Mouse (Mus musculus) cerebellum, adult 2 months (tissue): Measurements from ENCODE around the gene Psap. TPM values are rescaled to one million over a fixed set of nuclear protein-coding genes. Genes with fewer than 3 reads are reported as not detected.
"Not testable (repeated sequence)": the region's sequence is repeated elsewhere in the genome, so short reads cannot be mapped to it uniquely, and the experiment has no call there.

Source experiments
- DNase-seq, 2 experiments: peaks; one replicate each; pipeline ENCODE4 v3.0.0; 2021
- H3K27ac ChIP-seq: fragments of 200-500 bp; 2 replicates; pipeline ENCODE4 v1.5.1; 2012; ENCODE audit warnings: low read length, control low read depth, inconsistent platforms; ENCODE audit not compliant: insufficient read depth
- H3K27me3 ChIP-seq: fragments of 200-500 bp; 2 replicates; pipeline ENCODE4 v1.6.1; 2012; ENCODE audit warnings: inconsistent platforms, mild to moderate bottlenecking, low read length, moderate library complexity; ENCODE audit not compliant: control insufficient read depth, insufficient read depth
- H3K4me1 ChIP-seq: fragments of 200-500 bp; 2 replicates; pipeline ENCODE4 v1.6.1; 2011; ENCODE audit warnings: low read length; ENCODE audit not compliant: control insufficient read depth, insufficient read depth
- H3K4me3 ChIP-seq: fragments of 200-500 bp; replicated peaks from 2 replicates; pipeline ENCODE3; 2011; ENCODE audit warnings: mild to moderate bottlenecking, low read depth, low read length, control low read depth; ENCODE audit not compliant: insufficient read depth
- CTCF ChIP-seq: fragments of 200-500 bp; IDR thresholded peaks from 2 replicates; pipeline ENCODE4 v1.5.1; 2011; ENCODE audit warnings: low read depth, mild to moderate bottlenecking, control low read depth, low read length, moderate library complexity, borderline replicate concordance; ENCODE audit not compliant: insufficient read depth
- POLR2A ChIP-seq: fragments of 200-500 bp; IDR thresholded peaks from 2 replicates; pipeline ENCODE4 v1.6.1; 2011; ENCODE audit warnings: low read length, control low read depth, borderline replicate concordance; ENCODE audit not compliant: insufficient read depth
- WGBS: fragments of 180-500 bp; shearing (Covaris S2); methylation state at CpG from one replicate; pipeline ENCODE4 v1.1.7; 2018; 5-methylcytosine and 5-hydroxymethylcytosine counted together
- polyA plus RNA-seq: library from polyadenylated mRNA; depleted of rRNA; stranded (reverse); fragments of >200 nt; gene quantifications from 2 replicates; pipeline ENCODE4 v1.2.3, GENCODE M21; 2012

The Psap gene
- polyA plus RNA-seq, 1 experiment, result 2,061 TPM

DNA sequence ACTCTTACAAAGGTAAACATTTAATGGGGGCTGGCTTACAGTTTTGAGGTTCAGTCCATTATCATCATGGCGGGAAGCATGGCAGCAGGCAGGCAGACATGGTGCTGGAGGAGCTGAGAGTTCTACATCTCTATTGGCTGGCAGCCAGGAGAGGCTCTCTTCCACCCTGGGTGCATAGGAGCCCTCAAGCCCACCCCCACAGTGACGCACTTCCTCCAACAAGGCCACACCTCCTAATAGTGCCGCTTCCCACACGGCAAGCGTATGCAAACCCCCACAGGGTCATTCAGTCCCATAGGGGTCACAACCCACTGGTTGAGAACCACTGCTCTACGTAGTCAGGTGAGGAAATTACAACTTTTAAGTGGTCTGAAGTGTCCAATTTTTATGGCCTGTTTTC is 37.0 kb upstream of the Psap start:
- TF ChIP-seq POLR2A, result no peak
- TF ChIP-seq CTCF, result no peak
- no peak for DNase-seq
- 92% methylated on average over 6 of the region's 6 CpGs for WGBS
- Histone ChIP-seq H3K27me3 (no peaks in the 10 kb centered on the region), H3K27ac (no peak overlapping the region), H3K4me3 (no peak overlapping the region), H3K4me1 (peaks cover 4% of the 10 kb centered on the region; the same call in 1 of the 2 replicates)

DNA sequence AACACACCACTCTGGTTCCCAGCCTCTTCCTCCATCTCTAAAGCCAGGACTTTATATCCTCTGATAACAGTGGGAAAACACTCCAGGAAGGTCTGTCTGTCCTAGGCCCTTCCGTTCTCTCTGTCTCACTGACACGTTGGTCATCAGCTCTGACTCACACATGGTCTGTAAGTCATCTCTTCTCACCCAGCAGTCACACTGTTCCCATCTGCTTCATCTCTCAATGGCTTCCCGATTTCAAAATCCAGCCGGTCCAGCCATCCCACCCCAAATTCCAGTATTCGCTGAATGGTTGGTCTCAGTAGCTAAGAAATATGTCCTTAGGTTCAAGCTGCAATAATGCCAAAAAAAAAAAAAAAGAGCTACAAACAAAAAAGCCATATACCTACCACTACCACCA is 33.5 kb upstream of the Psap start:
- TF ChIP-seq POLR2A (no peak), CTCF (no peak)

DNA sequence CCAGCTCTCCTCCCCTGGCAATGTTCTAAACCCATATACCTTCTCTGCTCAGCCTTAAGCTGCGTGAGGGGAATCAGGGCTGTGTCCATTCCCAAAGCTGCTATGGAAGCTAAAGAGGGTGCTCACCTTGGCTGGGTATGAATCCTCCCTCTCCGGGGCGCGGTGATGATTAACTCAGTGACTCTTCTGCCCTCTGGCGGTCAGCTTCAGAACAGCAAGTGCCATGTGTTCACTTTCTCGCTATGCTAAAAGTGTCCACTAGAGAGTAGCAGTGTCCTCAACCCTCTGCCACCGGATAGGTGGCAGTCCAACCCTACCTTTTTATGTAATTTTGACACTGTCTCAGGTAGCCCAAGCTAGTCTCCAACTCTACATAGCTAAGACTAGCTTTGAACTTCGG is 32.4 kb upstream of the Psap start:
- TF ChIP-seq POLR2A (no peak), CTCF (peak; percentile 100)
- no peaks in the 10 kb centered on the region for H3K27me3 ChIP-seq
- H3K4me1 ChIP-seq, result peaks cover under 1% of the 10 kb centered on the region; the same call in 1 of the 2 replicates
- peak; percentile 86 to 94 for DNase-seq
- 2% methylated on average over 8 of the region's 8 CpGs for WGBS
- no peak overlapping the region for H3K4me3 ChIP-seq
- no peak overlapping the region for H3K27ac ChIP-seq

More for the DNA sequence above, 33.5 kb upstream of the Psap start:
- H3K4me3 ChIP-seq, result no peak overlapping the region
- peaks cover 4% of the 10 kb centered on the region; the same call in 1 of the 2 replicates for H3K4me1 ChIP-seq
- no peaks in the 10 kb centered on the region for H3K27me3 ChIP-seq
- 54% methylated on average over 5 of the region's 5 CpGs for WGBS
- DNase-seq, result no peak
- H3K27ac ChIP-seq, result no peak overlapping the region

DNA sequence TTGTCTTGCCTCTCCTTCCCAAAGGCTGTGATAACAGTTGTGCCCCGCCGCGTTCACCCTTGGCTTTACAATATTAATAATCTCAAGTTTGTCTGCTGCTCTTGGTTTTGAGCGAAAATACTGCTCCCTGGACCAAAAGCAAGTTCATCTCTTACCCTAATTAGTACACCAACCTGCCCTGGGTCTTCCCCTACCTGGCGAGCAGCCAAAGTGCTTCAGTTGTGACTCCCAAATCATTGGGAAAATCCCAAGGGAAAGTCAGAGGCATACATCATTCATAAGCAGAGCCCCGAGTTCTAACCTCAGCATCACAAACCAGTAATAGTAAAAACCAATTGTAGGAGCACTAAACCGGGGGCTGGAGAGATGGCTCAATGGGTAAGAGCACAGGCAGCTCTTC is 31.8 kb upstream of the Psap start:
- peak in 1 of 2 experiments; percentile 20 for DNase-seq
- Histone ChIP-seq H3K27me3 (no peaks in the 10 kb centered on the region), H3K4me1 (no peaks in the 10 kb centered on the region), H3K4me3 (no peak overlapping the region), H3K27ac (no peak overlapping the region)
- TF ChIP-seq CTCF (no peak), POLR2A (no peak)
- WGBS, result 76% methylated on average over 7 of the region's 7 CpGs

DNA sequence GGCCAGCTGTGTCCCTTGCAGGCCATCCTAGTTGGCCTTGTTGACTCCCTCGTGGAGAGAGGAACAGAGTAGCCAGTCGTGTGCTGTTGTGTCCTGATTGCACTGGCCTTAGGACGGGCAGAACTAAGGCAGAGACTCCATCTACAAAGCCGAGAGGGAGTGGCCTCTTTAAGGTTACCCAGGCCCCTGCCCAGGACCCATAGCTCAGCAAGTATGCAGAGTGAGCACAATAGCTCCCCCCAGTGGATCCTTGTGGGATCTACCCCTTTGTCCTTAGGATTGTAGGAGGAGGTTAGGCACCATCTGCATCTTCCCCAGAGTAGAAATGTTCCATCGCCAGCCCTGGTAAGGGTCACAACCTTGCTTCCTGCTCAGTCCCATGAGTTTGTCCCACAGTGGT is 30.9 kb upstream of the Psap start:
- TF ChIP-seq POLR2A (no peak), CTCF (peak; percentile 56; the same call in 1 of the 2 replicates)
- peak; percentile 32 to 51 for DNase-seq
- WGBS, result 51% methylated on average over 5 of the region's 5 CpGs
- H3K4me1 ChIP-seq, result no peaks in the 10 kb centered on the region
- H3K4me3 ChIP-seq, result no peak overlapping the region
- no peak overlapping the region for H3K27ac ChIP-seq
- H3K27me3 ChIP-seq, result no peaks in the 10 kb centered on the region

DNA sequence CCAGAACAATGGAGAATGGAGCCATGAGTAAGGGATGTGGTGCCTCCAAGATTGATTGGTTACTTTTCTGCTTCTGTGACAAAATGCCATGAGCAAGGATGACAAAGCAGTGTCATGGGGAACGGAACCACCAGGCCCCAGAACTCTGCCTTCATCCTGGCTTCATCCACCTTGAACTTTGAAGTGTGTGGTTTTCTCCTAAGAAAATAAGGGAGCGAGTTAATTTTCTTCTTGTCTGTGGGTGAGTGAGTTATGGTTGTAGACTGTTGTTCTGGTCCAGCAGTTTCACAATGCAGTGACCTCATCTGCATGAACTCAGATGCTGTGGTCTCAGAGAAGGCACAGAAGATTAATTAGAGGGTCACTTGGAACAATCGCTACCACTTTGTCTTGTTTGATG is 29.1 kb upstream of the Psap start:
- not testable (repeated sequence) for DNase-seq, H3K4me3 ChIP-seq, H3K27ac ChIP-seq, H3K4me1 ChIP-seq, H3K27me3 ChIP-seq
- WGBS, result 89% methylated on average over 3 of the region's 3 CpGs

DNA sequence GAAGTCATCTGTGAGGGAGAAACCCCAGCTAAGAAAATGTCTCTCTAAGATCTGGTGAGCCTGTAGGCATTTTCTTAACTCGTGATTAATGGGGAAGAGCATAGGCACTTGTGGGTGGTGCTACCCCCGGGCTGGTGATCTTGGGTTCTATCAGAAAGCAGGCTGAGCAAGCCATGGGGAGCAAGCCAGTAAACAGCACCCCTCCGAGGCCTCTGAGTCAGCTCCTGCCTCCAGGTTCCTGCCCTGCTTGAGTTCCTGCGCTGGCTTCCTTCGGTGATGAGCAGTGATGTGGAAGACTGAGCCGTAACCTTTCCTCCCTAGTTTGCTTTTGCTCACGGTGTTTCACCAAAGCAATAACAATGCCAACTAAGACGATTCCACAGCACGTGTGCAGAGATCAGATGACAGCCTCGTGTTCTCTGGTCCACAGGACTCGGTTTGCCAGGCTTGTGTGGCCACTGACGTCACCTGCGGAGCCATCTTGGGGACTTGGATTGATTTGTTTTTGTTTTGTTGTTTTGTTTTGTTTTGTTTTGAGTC is 26.9 kb upstream of the Psap start:
- TF ChIP-seq POLR2A, result no peak
- no peak for TF ChIP-seq CTCF
- Histone ChIP-seq H3K4me3 (no peak overlapping the region), H3K27ac (no peak overlapping the region), H3K4me1 (no peaks in the 10 kb centered on the region), H3K27me3 (no peaks in the 10 kb centered on the region)
- DNase-seq, result no peak
- 70% methylated on average over 13 of the region's 13 CpGs for WGBS

DNA sequence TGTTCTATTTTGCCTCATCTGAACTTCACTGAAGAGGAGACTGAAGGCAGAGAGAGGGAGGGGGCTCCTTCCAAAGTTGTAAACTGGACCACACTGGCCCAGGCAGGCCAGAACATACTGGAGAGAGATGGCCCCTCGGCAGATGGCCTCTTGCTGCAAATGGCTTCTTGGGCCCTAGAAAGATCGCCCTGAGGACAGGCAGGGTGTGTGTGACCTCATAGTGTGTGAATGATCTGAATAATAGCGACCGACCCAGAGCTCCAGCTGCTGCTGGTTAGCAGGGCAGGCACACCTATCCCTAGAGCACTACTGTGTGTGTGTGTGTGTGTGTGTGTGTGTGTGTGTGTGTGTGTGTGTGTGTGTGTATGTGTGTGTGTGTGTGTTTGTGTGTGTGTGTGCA is 25.2 kb upstream of the Psap start:
- H3K27ac ChIP-seq, result no peak overlapping the region
- no peak for DNase-seq
- WGBS, result 73% methylated on average over 4 of the region's 4 CpGs
- TF ChIP-seq CTCF, result no peak
- TF ChIP-seq POLR2A, result no peak
- no peak overlapping the region for H3K4me3 ChIP-seq
- no peaks in the 10 kb centered on the region for H3K27me3 ChIP-seq
- H3K4me1 ChIP-seq, result no peaks in the 10 kb centered on the region
